Mouse (Mus musculus) kidney, adult 8-10 months (tissue): Measurements from ENCODE around the gene Sos1.

ENCODE experiments used
- DNase-seq, 2 experiments: peaks; one replicate each; pipeline ENCODE4 v3.0.0; 2022

Gene Sos1

GRCm38 (mm10) chr17:80480031-80480854, at the start of gene Sos1:
Sos1 (minus strand) TSS chr17:80480453.
- peak; percentile 95 to 96 for DNase-seq

- DNase-seq = no peak
Measured at GRCm38 (mm10) chr17:80523231-80523630, 43.0 kb upstream of the Sos1 start.

- no peak for DNase-seq
Measured at GRCm38 (mm10) chr17:80522229-80522556, 41.9 kb upstream of the Sos1 start.

- no peak for DNase-seq
Measured at GRCm38 (mm10) chr17:80521521-80522228, 41.4 kb upstream of the Sos1 start.

- peak; percentile 17 to 28 for DNase-seq
Measured at GRCm38 (mm10) chr17:80520537-80520936, 40.3 kb upstream of the Sos1 start.

- DNase-seq = no peak
Measured at GRCm38 (mm10) chr17:80518811-80519210, 38.6 kb upstream of the Sos1 start.

GRCm38 (mm10) chr17:80517244-80517643, 37.0 kb upstream of the Sos1 start:
- DNase-seq = no peak

- peak; percentile 47 to 52 for DNase-seq
Measured at GRCm38 (mm10) chr17:80515956-80516355, 35.7 kb upstream of the Sos1 start.

GRCm38 (mm10) chr17:80515513-80515912, 35.3 kb upstream of the Sos1 start:
- no peak for DNase-seq

- DNase-seq = no peak
Measured at GRCm38 (mm10) chr17:80513766-80514165, 33.5 kb upstream of the Sos1 start.

- DNase-seq = no peak
Measured at GRCm38 (mm10) chr17:80510459-80510855, 30.2 kb upstream of the Sos1 start.

- peak; percentile 5 to 17 for DNase-seq
Measured at GRCm38 (mm10) chr17:80509494-80510458, 29.5 kb upstream of the Sos1 start.

- no peak for DNase-seq
Measured at GRCm38 (mm10) chr17:80505766-80506165, 25.5 kb upstream of the Sos1 start.

- no peak for DNase-seq
Measured at GRCm38 (mm10) chr17:80505342-80505741, 25.1 kb upstream of the Sos1 start.

- DNase-seq = no peak
Measured at GRCm38 (mm10) chr17:80501805-80502172, 21.5 kb upstream of the Sos1 start.

- DNase-seq = no peak
Measured at GRCm38 (mm10) chr17:80501037-80501804, 21.0 kb upstream of the Sos1 start.

- no peak for DNase-seq
Measured at GRCm38 (mm10) chr17:80500025-80500424, 19.8 kb upstream of the Sos1 start.

- DNase-seq = no peak
Measured at GRCm38 (mm10) chr17:80498600-80499268, 18.5 kb upstream of the Sos1 start.

- DNase-seq = no peak
Measured at GRCm38 (mm10) chr17:80497183-80497601, 16.9 kb upstream of the Sos1 start.

GRCm38 (mm10) chr17:80496607-80497170, 16.4 kb upstream of the Sos1 start:
- no peak for DNase-seq

GRCm38 (mm10) chr17:80496185-80496584, 15.9 kb upstream of the Sos1 start:
- no peak for DNase-seq
